Mouse (Mus musculus) left cerebral cortex, adult 2 months (tissue): Measurements from ENCODE around the gene Ddx11. TPM values are rescaled to one million over a fixed set of nuclear protein-coding genes. Genes with fewer than 3 reads are reported as not detected.

Source experiments
- DNase-seq, 2 experiments: peaks; one replicate each; pipeline ENCODE4 v3.0.0; 2021 to 2022; ENCODE audit warnings: low spot score in 2 of 2, mixed read lengths in 1 of 2; ENCODE audit errors: extremely low spot score in 1 of 2
- H3K27ac ChIP-seq: fragments of 200-600 bp; 2 replicates; pipeline ENCODE4 v1.8.1; 2022
- H3K4me3 ChIP-seq: fragments of 200-600 bp; 2 replicates; pipeline ENCODE4 v1.8.1; 2022
- CTCF ChIP-seq: fragments of 200-600 bp; IDR thresholded peaks from 2 replicates; pipeline ENCODE4 v1.8.1; 2022; ENCODE audit warnings: antibody characterized with exemption, mild to moderate bottlenecking, moderate library complexity
- intact Hi-C: fragments of 180-260 bp; cut with DNase I; formaldehyde crosslinking; loops from one replicate; pipeline ENCODE4 v1.15.1; 2025
- total RNA-seq, 2 experiments: library from RNA; stranded (reverse); gene quantifications; 2 replicates each; pipeline ENCODE4 v1.2.3; 2021

Ddx11 gene
- total RNA-seq, 2 experiments from 2014 or later: 0.68 to 1.6 TPM

DNA sequence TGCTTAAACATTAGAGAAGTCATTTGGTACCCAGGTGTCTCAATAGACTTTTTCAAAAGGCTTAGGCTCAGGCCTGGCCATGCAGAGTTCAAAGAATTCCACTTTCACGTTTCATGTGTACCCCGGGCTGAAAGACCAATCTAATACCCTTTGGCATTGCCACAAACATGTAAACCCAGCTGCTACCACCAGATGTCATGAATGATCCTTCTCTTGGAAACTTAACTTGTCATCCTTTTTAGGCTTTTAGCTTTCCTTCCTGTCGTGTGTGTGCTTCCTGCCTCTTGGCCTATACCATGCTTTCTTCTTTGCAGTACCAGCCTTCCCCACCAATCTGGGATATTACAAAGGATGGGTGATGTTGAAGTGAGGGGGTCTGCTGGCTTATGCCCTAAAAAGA, 73.7 kb downstream of the Ddx11 start:
- peak; percentile 61 for TF ChIP-seq CTCF
- no peak for DNase-seq
- no peak overlapping the region for H3K4me3 ChIP-seq
- intact Hi-C loops: no loop called here
- no peak overlapping the region for H3K27ac ChIP-seq

Other genes with a start within 250 kb of the Ddx11 start
- gene Ralbp1, start 237.7 kb upstream of the Ddx11 start, total RNA-seq: 10 to 100 TPM; 69.3 to 69.6 TPM
- gene Twsg1, start 172.3 kb upstream of the Ddx11 start, total RNA-seq: 10 to 100 TPM; 22.8 to 27.3 TPM
- 100 to 1,000 TPM; 276 to 279 TPM for gene Ankrd12, start 46.4 kb upstream of the Ddx11 start, total RNA-seq
- 100 to 1,000 TPM; 219 to 240 TPM for gene Ndufv2, start 22.0 kb upstream of the Ddx11 start, total RNA-seq
- gene Washc1, start 12.0 kb upstream of the Ddx11 start, total RNA-seq: 10 to 100 TPM; 39.2 to 46.2 TPM